Mouse (Mus musculus) inflammation-experienced regulatory T-cells, adult 6 months (primary cell): ENCODE data around the gene Lyrm7. TPM values are rescaled to one million over a fixed set of nuclear protein-coding genes. Genes with fewer than 3 reads are reported as not detected.

Source experiments
- ATAC-seq: one replicate; pipeline ENCODE4 v1.8.0; 2017
- polyA plus RNA-seq, 3 experiments: library from polyadenylated mRNA; unstranded; fragments of 100-300 nt; shearing (Covaris generic); gene quantifications; one replicate each; pipeline ENCODE4 v1.2.1; 2017

Gene Lyrm7
- polyA plus RNA-seq, 3 experiments from 2014 or later = 3.4 to 6.4 (median 3.7) TPM

GRCm38 (mm10) chr11:54845470-54846442, 15.0 kb downstream of the Lyrm7 start:
- no peak for ATAC-seq

GRCm38 (mm10) chr11:54844959-54845358, 15.8 kb downstream of the Lyrm7 start:
- no peak for ATAC-seq

- peak; percentile 99 for ATAC-seq
Measured at GRCm38 (mm10) chr11:54844424-54844823, 16.3 kb downstream of the Lyrm7 start.

GRCm38 (mm10) chr11:54840891-54841290, 19.8 kb downstream of the Lyrm7 start:
- ATAC-seq = no peak

GRCm38 (mm10) chr11:54839696-54840095, 21.0 kb downstream of the Lyrm7 start:
- no peak for ATAC-seq

- no peak for ATAC-seq
Measured at GRCm38 (mm10) chr11:54836106-54836505, 24.6 kb downstream of the Lyrm7 start.

GRCm38 (mm10) chr11:54834596-54834995, 26.1 kb downstream of the Lyrm7 start:
- ATAC-seq = peak; percentile 35

GRCm38 (mm10) chr11:54833833-54834232, 26.9 kb downstream of the Lyrm7 start:
- no peak for ATAC-seq

GRCm38 (mm10) chr11:54826819-54827218, 33.9 kb downstream of the Lyrm7 start:
- ATAC-seq = no peak

GRCm38 (mm10) chr11:54825774-54826173, 34.9 kb downstream of the Lyrm7 start:
- no peak for ATAC-seq

GRCm38 (mm10) chr11:54823467-54823866, 37.2 kb downstream of the Lyrm7 start:
- ATAC-seq = no peak

GRCm38 (mm10) chr11:54819489-54819888, 41.2 kb downstream of the Lyrm7 start:
- ATAC-seq = no peak

- ATAC-seq = no peak
Measured at GRCm38 (mm10) chr11:54817449-54817848, 43.3 kb downstream of the Lyrm7 start.

- ATAC-seq = no peak
Measured at GRCm38 (mm10) chr11:54815659-54816058, 45.1 kb downstream of the Lyrm7 start.

GRCm38 (mm10) chr11:54812812-54813516, 47.8 kb downstream of the Lyrm7 start:
- no peak for ATAC-seq

GRCm38 (mm10) chr11:54812314-54812713, 48.4 kb downstream of the Lyrm7 start:
- ATAC-seq = no peak

GRCm38 (mm10) chr11:54811054-54811453, 49.7 kb downstream of the Lyrm7 start:
- ATAC-seq = no peak

GRCm38 (mm10) chr11:54809582-54809981, 51.1 kb downstream of the Lyrm7 start:
- no peak for ATAC-seq

GRCm38 (mm10) chr11:54808177-54808576, 52.5 kb downstream of the Lyrm7 start:
- ATAC-seq = peak; percentile 53

- ATAC-seq = peak; percentile 96
Measured at GRCm38 (mm10) chr11:54807669-54808068, 53.0 kb downstream of the Lyrm7 start.

- ATAC-seq = no peak
Measured at GRCm38 (mm10) chr11:54806891-54807290, 53.8 kb downstream of the Lyrm7 start.

- ATAC-seq = no peak
Measured at GRCm38 (mm10) chr11:54805196-54805595, 55.5 kb downstream of the Lyrm7 start.

GRCm38 (mm10) chr11:54802621-54803020, 58.1 kb downstream of the Lyrm7 start:
- ATAC-seq = no peak
